Mouse (Mus musculus): ENCODE measurements around the gene Cep135. TPM values are rescaled to one million over a fixed set of nuclear protein-coding genes. Genes with fewer than 3 reads are reported as not detected.
A peak's percentile ranks its signal among the peaks of the same experiment; 100 is the strongest.

Gene Cep135
- polyA plus RNA-seq, 1 experiment from 2014 or later, result 6.1 TPM

DNA sequence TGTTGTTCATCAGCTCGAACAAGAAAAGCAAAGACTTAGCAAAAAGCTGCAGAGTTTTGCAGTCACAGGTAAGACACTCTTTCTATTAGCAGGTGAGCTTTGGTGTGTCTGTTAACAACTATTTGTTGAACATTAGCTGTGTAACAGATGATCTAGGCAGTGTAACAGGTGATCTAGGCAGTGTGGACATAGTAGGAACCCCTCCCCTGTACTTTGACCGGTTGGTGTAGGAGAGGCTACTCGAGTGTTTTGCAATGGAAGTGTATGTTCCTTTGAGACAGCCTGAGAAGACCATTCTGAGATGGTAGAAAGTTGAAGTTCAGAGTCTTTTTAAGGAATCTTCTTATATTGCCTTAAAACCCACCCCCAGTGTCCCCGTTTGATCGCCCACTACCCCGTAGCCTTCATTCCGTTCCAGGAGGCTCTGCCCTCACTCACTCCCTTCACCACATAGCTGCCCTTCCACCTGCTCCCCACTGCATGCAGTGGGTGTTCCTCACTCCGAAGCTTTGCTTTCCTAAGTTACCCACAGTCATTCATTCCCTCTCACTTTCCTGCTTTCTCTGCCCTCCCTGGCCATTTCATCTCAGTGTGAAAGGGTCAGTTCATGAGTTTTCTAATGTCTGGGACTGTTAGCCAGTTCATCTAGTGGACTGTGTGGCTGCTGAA lies 21.3 kb downstream of the Cep135 start:
- H3K27ac ChIP-seq, result no peak overlapping the region
- WGBS (ENCODE audit: insufficient replicate concordance), result 82% methylated on average over 8 of the region's 8 CpGs
- H3K9me3 ChIP-seq (replicated peaks), result no peaks in the 10 kb centered on the region
- no peak overlapping the region for H3K4me3 ChIP-seq
- no peaks in the 10 kb centered on the region for H3K4me1 ChIP-seq
- H3K4me2 ChIP-seq, result no peak overlapping the region
- ATAC-seq, result no peak
- H3K9ac ChIP-seq, result no peak overlapping the region
- H3K36me3 ChIP-seq, result peaks cover 94% of the 10 kb centered on the region
- H3K27me3 ChIP-seq (replicated peaks), result no peaks in the 10 kb centered on the region

DNA sequence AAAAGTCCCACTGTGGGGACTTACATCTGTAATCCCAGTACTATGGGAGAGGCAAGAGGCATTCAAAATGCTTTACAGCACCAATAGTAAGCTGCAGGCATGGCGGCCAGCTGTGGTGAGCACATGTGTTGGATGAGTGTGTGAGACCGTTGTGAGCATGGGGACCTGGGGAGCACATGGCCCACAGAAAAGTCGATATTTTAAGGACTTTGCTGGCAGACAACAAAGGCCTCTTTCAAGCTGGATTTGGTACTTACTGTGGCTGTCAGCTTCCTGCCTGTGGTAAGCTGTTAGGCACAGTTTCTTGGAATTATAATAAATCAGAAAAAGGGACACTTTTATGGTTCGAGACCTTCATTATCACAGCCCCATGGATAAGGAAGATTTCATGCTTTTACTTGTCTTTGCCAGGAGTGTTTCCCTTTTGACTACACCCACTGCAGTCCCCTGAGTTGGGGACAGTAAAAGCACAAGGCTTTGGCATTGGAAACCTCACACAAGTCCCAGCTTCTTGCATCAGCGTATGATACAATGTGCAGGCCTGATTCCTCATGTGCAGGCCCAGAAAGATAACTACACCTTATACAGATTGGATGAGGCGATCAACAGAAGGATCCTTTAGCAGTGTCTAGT lies 24.5 kb downstream of the Cep135 start:
- Histone ChIP-seq H3K4me3 (no peak overlapping the region), H3K4me2 (no peak overlapping the region), H3K36me3 (peaks cover 90% of the 10 kb centered on the region), H3K27me3 (replicated peaks) (no peaks in the 10 kb centered on the region), H3K9me3 (replicated peaks) (no peaks in the 10 kb centered on the region), H3K4me1 (no peaks in the 10 kb centered on the region), H3K9ac (no peak overlapping the region), H3K27ac (no peak overlapping the region)
- no peak for ATAC-seq
- 77% methylated on average over 6 of the region's 6 CpGs for WGBS (ENCODE audit: insufficient replicate concordance)

DNA sequence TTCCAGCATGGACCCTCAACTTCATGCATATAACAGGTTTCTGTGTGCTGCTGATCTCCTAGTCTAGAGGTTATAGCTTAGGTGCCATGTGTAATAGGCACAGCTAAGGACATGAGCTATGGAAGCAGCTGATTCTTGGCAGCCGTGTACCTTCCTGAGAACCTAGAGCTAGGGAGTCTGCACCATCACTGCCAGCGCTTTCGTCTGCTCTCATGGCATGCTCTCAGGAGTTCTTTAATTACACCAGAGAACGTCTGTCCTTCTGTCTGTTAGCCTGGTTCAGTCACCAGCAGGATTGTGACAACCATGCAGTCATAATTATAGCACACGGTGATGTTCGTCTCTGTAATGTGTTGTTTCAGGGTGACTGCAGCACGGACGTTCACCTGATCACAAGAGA lies 26.8 kb downstream of the Cep135 start:
- H3K9me3 ChIP-seq (replicated peaks), result no peaks in the 10 kb centered on the region
- peaks cover 92% of the 10 kb centered on the region for H3K36me3 ChIP-seq
- H3K27ac ChIP-seq, result no peak overlapping the region
- WGBS (ENCODE audit: insufficient replicate concordance), result 88% methylated on average over 8 of the region's 8 CpGs
- H3K4me1 ChIP-seq, result no peaks in the 10 kb centered on the region
- H3K27me3 ChIP-seq (replicated peaks), result no peaks in the 10 kb centered on the region
- no peak overlapping the region for H3K4me2 ChIP-seq
- ATAC-seq, result no peak
- H3K9ac ChIP-seq, result no peak overlapping the region
- H3K4me3 ChIP-seq, result no peak overlapping the region

DNA sequence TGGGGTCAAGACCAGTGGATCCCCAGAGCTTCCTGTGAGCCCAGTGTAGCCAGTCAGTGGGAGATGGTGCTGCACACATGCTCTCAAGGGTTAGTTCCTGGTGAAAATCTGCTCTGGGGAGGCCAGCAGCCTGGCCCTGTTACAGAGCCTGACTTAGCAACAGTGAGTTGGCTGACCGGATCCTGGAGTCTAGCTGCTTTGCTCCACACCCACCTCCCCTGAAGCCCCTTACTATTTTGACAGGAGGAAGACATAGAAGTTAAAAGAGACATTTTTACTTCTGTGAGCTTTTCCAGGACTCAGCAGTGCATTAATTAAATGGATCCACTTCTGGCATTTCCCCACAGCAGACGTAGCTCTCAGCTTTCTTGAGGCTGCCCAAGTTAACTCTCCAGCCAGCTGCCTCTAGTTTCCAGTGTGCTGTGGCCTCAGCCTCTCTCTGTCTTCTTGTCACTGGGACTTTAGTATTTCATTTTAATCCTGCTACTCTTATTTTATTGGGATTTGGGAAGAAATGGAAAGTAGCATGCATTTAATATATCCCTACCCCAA lies 27.8 kb downstream of the Cep135 start:
- Histone ChIP-seq H3K9ac (no peak overlapping the region), H3K27ac (no peak overlapping the region), H3K4me2 (no peak overlapping the region), H3K36me3 (peaks cover 84% of the 10 kb centered on the region), H3K4me1 (no peaks in the 10 kb centered on the region), H3K9me3 (replicated peaks) (no peaks in the 10 kb centered on the region), H3K27me3 (replicated peaks) (no peaks in the 10 kb centered on the region), H3K4me3 (no peak overlapping the region)
- WGBS (ENCODE audit: insufficient replicate concordance), result 95% methylated on average over 2 of the region's 2 CpGs
- ATAC-seq, result no peak

DNA sequence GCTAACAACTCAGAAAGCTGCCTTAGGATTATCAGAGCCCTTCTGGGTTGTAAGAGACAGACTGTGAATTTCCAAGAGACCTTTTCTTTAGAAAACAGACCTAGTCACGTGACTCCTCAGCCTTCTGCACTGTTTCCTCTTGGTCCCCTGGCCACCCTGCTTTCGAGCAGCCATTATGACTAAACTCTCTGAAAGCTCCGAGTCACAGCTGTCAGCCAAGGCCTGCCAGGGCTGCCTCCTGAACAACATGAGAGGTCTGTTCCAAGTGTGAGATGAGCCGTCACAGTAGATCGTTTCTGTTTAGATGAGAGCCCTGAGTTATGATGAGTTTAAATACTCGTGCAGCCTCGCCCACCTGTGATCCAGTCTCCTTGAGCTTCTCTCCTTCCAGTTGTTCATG lies 30.3 kb downstream of the Cep135 start:
- Histone ChIP-seq H3K4me2 (no peak overlapping the region), H3K9ac (no peak overlapping the region), H3K27ac (no peak overlapping the region), H3K36me3 (peaks cover 79% of the 10 kb centered on the region), H3K4me1 (no peaks in the 10 kb centered on the region), H3K9me3 (replicated peaks) (no peaks in the 10 kb centered on the region), H3K27me3 (replicated peaks) (no peaks in the 10 kb centered on the region), H3K4me3 (no peak overlapping the region)
- no peak for ATAC-seq
- WGBS (ENCODE audit: insufficient replicate concordance), result 81% methylated on average over 7 of the region's 7 CpGs

DNA sequence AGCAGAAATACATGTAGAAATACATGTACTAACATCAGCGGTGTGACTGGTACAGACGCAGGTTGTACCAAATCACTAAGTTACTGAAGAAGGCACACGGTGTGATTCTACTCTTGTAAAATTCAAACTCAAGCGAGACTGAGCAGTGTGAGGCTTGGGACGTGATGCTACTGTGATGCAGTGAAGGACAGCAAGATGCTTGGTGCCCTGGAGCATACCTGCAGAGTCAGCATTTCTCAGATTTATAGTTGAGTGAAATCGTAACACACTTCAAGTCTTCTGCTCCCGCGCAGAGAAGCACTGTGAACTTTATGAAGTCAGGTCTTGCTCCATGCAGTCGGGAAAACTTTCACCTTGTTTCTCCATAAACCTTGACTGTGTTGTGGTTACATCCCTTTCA lies 35.3 kb downstream of the Cep135 start:
- Histone ChIP-seq H3K4me1 (peaks cover 25% of the 10 kb centered on the region), H3K4me3 (no peak overlapping the region), H3K27me3 (replicated peaks) (no peaks in the 10 kb centered on the region), H3K4me2 (no peak overlapping the region), H3K9me3 (replicated peaks) (no peaks in the 10 kb centered on the region), H3K9ac (no peak overlapping the region), H3K36me3 (peaks cover 55% of the 10 kb centered on the region), H3K27ac (no peak overlapping the region)
- WGBS (ENCODE audit: insufficient replicate concordance), result 90% methylated on average over 9 of the region's 9 CpGs
- ATAC-seq, result no peak

DNA sequence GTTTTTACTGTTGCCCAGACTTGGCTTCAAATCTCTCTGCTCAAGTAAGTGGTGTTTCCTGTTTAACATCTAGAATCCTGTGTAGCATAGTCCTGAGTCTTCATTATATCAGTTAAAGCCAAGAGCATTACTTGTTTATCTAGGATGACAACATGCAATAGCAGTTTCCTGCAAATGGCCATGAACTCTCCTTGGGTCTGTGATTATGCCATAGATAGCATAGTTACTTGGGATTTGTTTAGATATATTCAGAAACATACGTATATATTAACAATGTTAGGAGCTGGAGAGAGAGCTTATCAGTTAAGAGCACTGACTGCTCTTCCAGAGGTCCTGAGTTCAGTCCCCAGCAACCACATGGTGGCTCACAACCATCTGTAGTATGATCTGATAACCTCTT lies 39.3 kb downstream of the Cep135 start:
- Histone ChIP-seq H3K4me2 (no peak overlapping the region), H3K4me1 (peaks cover 25% of the 10 kb centered on the region), H3K36me3 (peaks cover 53% of the 10 kb centered on the region), H3K27ac (no peak overlapping the region), H3K9ac (no peak overlapping the region), H3K9me3 (replicated peaks) (no peaks in the 10 kb centered on the region), H3K4me3 (no peak overlapping the region), H3K27me3 (replicated peaks) (no peaks in the 10 kb centered on the region)
- WGBS (ENCODE audit: insufficient replicate concordance), result 14% methylated on average over 1 of the region's 1 CpGs
- ATAC-seq, result peak; percentile 75

DNA sequence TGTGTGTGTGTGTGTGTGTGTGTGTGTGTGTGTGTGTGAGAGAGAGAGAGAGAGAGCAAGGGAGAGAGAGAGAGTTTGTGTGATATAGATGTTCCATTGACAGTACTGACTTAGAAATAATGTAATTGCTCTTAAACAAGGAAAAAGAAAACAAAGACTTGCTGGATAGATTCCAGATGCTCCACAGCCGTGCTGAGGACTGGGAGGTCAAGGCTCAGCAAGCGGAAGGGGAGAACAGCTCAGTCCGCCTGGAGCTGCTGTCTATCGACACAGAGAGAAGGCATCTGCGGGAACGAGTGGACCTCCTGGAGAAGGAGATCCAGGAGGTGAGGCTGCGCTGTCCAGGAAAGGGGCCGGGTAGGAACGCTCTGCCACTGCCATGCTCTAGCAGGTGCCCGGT lies 45.5 kb downstream of the Cep135 start:
- no peak overlapping the region for H3K4me3 ChIP-seq
- no peak for ATAC-seq
- no peak overlapping the region for H3K27ac ChIP-seq
- H3K9ac ChIP-seq, result no peak overlapping the region
- H3K9me3 ChIP-seq (replicated peaks), result no peaks in the 10 kb centered on the region
- WGBS (ENCODE audit: insufficient replicate concordance), result 84% methylated on average over 10 of the region's 10 CpGs
- no peaks in the 10 kb centered on the region for H3K27me3 ChIP-seq (replicated peaks)
- H3K4me2 ChIP-seq, result no peak overlapping the region
- H3K4me1 ChIP-seq, result no peaks in the 10 kb centered on the region
- peaks cover 77% of the 10 kb centered on the region for H3K36me3 ChIP-seq

DNA sequence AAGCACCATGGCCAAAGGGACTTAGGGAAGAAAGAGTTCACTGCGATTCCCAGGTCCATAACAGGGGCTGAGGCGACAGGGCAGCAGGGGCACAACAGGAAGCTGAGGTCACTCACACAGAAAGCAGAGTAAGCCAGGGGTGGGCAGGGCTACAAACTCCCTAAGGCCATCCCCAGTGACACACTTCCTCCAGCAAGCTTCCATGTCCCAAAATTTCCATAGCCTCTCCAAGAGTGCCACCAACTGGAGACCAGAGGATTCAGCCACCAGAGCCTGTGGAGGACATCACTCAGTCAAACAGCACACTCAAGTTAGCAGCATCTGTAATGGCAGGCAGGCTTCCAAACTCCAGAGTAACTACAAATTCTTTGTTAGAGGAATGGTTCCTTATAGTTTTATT lies 47.1 kb downstream of the Cep135 start:
- ATAC-seq, result no peak
- Histone ChIP-seq H3K36me3 (peaks cover 86% of the 10 kb centered on the region), H3K4me2 (no peak overlapping the region), H3K4me1 (no peaks in the 10 kb centered on the region), H3K9ac (no peak overlapping the region), H3K27ac (no peak overlapping the region), H3K4me3 (no peak overlapping the region), H3K27me3 (replicated peaks) (no peaks in the 10 kb centered on the region), H3K9me3 (replicated peaks) (no peaks in the 10 kb centered on the region)
- WGBS (ENCODE audit: insufficient replicate concordance), result 76% methylated on average over 2 of the region's 2 CpGs

DNA sequence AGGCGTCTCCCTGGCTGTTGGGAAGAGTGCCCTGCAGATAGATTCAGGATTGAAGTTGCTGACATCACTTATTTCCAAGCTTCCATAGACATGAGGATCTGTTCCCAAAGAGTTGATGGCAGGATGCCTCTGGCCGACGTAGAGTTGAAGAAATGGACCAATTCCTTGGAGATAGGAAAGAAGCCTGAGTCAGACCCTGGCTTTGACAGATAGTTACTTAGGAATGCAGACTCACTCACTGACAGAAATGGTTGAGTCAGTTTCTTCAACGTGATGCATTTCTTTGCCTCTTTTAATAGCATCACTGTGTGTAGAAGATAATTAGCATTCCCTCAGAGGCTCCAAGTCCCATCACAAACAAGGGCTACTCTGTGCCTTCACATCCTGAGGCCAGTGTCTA lies 53.6 kb downstream of the Cep135 start:
- WGBS (ENCODE audit: insufficient replicate concordance), result 86% methylated on average over 4 of the region's 4 CpGs
- no peak for ATAC-seq
- H3K27ac ChIP-seq, result no peak overlapping the region
- no peak overlapping the region for H3K4me3 ChIP-seq
- H3K27me3 ChIP-seq (replicated peaks), result no peaks in the 10 kb centered on the region
- no peaks in the 10 kb centered on the region for H3K9me3 ChIP-seq (replicated peaks)
- H3K4me1 ChIP-seq, result peaks cover 7% of the 10 kb centered on the region; the same call in 1 of the 2 replicates
- H3K9ac ChIP-seq, result no peak overlapping the region
- H3K36me3 ChIP-seq, result peaks cover 75% of the 10 kb centered on the region
- no peak overlapping the region for H3K4me2 ChIP-seq

DNA sequence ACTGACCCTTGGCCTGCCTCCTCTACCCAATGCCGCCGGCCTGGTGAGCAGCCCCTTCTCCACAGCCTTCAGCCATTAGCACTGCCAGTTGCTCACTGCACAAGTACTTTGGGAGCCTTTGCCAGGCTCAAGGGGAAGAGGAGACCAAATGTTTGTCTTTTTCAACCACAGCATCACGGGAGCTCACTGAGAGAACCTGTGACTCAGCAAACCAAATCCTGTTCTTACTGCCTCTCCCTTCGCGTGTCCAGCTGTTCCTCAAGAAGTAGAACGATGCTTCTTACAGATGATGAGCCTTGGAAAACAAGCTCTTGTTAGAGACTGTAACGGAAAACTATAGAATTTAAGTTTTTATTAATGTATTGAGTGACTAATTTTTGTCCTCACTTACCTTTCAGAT lies 55.7 kb downstream of the Cep135 start:
- ATAC-seq, result no peak
- no peak overlapping the region for H3K4me3 ChIP-seq
- H3K9me3 ChIP-seq (replicated peaks), result no peaks in the 10 kb centered on the region
- no peak overlapping the region for H3K4me2 ChIP-seq
- H3K9ac ChIP-seq, result no peak overlapping the region
- WGBS (ENCODE audit: insufficient replicate concordance), result 81% methylated on average over 7 of the region's 7 CpGs
- peaks cover 55% of the 10 kb centered on the region for H3K36me3 ChIP-seq
- peaks cover 7% of the 10 kb centered on the region; the same call in 1 of the 2 replicates for H3K4me1 ChIP-seq
- H3K27me3 ChIP-seq (replicated peaks), result no peaks in the 10 kb centered on the region
- H3K27ac ChIP-seq, result no peak overlapping the region

DNA sequence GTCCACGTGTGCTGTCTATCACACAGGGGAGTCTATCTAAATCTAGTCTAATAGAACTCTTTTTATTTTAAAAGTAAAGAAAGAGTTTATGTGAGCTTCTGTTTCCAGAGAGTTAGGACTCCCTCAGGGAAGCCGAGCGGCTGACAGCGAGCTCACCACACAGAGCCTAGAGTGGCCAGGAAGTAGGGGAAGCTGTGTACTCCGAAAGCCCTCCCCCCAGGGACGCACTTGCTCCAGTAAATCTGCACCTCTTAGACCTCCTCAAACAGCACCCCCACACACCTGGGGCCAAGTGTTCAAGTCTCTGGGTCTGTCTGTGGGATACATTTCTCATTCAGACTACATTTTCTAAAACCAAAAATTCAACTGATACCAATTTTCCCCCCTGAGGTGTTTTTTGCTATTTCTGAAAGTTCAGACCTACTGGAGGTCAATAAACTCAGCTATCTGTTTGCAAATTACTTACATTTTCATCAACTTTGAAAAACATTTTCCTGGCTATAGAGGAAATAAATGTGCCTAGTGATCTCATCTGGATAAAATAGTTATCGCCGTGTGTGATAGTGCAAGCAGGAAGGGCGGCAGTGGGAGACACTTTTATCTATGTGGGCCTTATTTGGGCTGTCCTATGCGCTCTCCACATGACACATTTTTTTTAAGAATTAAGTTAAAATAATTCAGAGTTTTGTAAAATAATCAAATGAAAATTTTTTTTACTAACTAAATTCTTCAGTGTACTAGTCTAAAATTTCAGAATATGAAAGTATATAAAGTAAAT lies 56.8 kb downstream of the Cep135 start:
- no peak overlapping the region for H3K27ac ChIP-seq
- WGBS (ENCODE audit: insufficient replicate concordance), result 72% methylated on average over 10 of the region's 10 CpGs

More for the DNA sequence above, 56.8 kb downstream of the Cep135 start:
- Histone ChIP-seq H3K4me1 (peaks cover 7% of the 10 kb centered on the region; the same call in 1 of the 2 replicates), H3K9ac (no peak overlapping the region), H3K36me3 (peaks cover 46% of the 10 kb centered on the region), H3K27me3 (replicated peaks) (no peaks in the 10 kb centered on the region), H3K4me2 (no peak overlapping the region), H3K4me3 (no peak overlapping the region), H3K9me3 (replicated peaks) (no peaks in the 10 kb centered on the region)
- no peak for ATAC-seq

Data from liver, embryonic 12.5 days (tissue).